Mouse (Mus musculus): ENCODE data around the gene Ube2o.

GRCm38 (mm10) chr11:116537388-116537787 is 43.9 kb downstream of the Ube2o start:
- TF ChIP-seq CTCF (IDR thresholded peaks at IDR 0.05; ENCODE audit: low read depth) = no peak
- TF ChIP-seq EP300 (IDR thresholded peaks at IDR 0.05; ENCODE audit: low read depth) = no peak

All from heart, postnatal 0 days (tissue).